Mouse (Mus musculus) ES-Bruce4 (cell line): ENCODE data around the gene Cadm2. TPM values are rescaled to one million over a fixed set of nuclear protein-coding genes. Genes with fewer than 3 reads are reported as not detected.

Source experiments
- H3K27ac ChIP-seq: 2 replicates; pipeline ENCODE4 v1.5.1; 2012; ENCODE audit warnings: low read length, inconsistent platforms; ENCODE audit not compliant: insufficient read depth
- H3K27me3 ChIP-seq: 2 replicates; pipeline ENCODE4 v1.6.1; 2012; ENCODE audit warnings: mild to moderate bottlenecking, low read length, inconsistent platforms; ENCODE audit not compliant: control insufficient read depth, poor library complexity, insufficient read depth, severe bottlenecking
- H3K36me3 ChIP-seq: 2 replicates; pipeline ENCODE4 v1.6.1; 2012; ENCODE audit warnings: inconsistent platforms, mild to moderate bottlenecking, low read length, moderate library complexity; ENCODE audit not compliant: control insufficient read depth, poor library complexity, insufficient read depth, severe bottlenecking
- H3K4me1 ChIP-seq: one replicate; pipeline ENCODE4 v1.8.1; 2011; ENCODE audit warnings: low read length; ENCODE audit not compliant: control insufficient read depth, insufficient read depth
- H3K4me3 ChIP-seq: 2 replicates; pipeline ENCODE4 v1.5.1; 2011; ENCODE audit warnings: low read depth, mild to moderate bottlenecking, low read length
- H3K9ac ChIP-seq: 2 replicates; pipeline ENCODE4 v1.6.1; 2012; ENCODE audit warnings: low read depth, mild to moderate bottlenecking, inconsistent platforms; ENCODE audit not compliant: poor library complexity, severe bottlenecking
- H3K9me3 ChIP-seq: replicated peaks from 2 replicates; pipeline ENCODE4 v1.6.1; 2012; ENCODE audit warnings: mild to moderate bottlenecking, low read length, inconsistent platforms; ENCODE audit not compliant: control insufficient read depth, poor library complexity, insufficient read depth, severe bottlenecking
- CTCF ChIP-seq: IDR thresholded peaks from one replicate; pipeline ENCODE4 v1.8.1; 2011; ENCODE audit warnings: low read depth, low read length
- EP300 ChIP-seq: IDR thresholded peaks from 2 replicates; pipeline ENCODE4 v1.6.1; 2011; ENCODE audit warnings: low read depth, low read length; ENCODE audit not compliant: insufficient read depth
- POLR2A ChIP-seq: IDR thresholded peaks from one replicate; pipeline ENCODE4 v1.8.1; 2011; ENCODE audit warnings: low read length; ENCODE audit not compliant: insufficient read depth
- polyA plus RNA-seq: library from polyadenylated mRNA; stranded (reverse); fragments of >200 nt; gene quantifications from 2 replicates; pipeline ENCODE4 v1.2.4, GENCODE M21; 2011; ENCODE audit warnings: low read depth; ENCODE audit not compliant: missing spikeins, insufficient read depth, insufficient read length

Cadm2 gene
- polyA plus RNA-seq, 1 experiment: 1.6 TPM

- no peak for TF ChIP-seq POLR2A
- H3K36me3 ChIP-seq: no peaks in the 10 kb centered on the region
- H3K27ac ChIP-seq: no peak overlapping the region
- H3K9ac ChIP-seq: no peak overlapping the region
- no peaks in the 10 kb centered on the region for H3K4me1 ChIP-seq
- H3K4me3 ChIP-seq: no peak overlapping the region
- H3K27me3 ChIP-seq: no peaks in the 10 kb centered on the region
- no peaks in the 10 kb centered on the region for H3K9me3 ChIP-seq
These were observed 498.9 kb downstream of the Cadm2 start for GRCm38 (mm10) chr16:67121781-67122180.

DNA sequence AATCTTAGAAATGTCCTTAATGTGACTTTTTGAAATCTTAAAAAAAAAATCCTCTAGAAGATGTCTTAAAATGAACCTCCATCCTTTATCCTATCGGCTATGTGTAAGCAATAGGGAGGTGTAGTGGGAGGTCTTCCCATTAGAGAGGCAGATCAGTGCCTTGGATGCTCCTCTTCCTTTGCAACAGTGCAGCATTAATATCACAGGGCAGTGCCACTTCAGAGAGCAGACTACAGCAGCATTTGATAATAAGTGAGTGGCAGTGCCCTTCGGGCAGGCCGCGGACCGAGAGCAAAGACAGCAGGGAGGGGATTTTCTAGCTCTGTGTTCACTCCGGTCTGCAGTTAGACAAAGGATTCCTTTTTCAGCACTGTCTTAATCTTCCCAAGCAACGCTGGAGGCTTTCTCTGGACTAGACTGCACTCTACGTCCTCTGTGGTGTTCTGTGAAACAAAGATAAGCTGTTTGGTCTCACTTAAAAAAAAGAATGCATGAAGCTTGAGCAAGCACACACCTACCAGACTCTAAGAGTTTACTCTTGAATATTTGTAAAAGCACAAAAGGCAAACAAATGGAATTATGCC lies 514.1 kb downstream of the Cadm2 start:
- Histone ChIP-seq H3K4me1 (no peaks in the 10 kb centered on the region), H3K36me3 (no peaks in the 10 kb centered on the region), H3K4me3 (no peak overlapping the region), H3K9ac (no peak overlapping the region), H3K9me3 (no peaks in the 10 kb centered on the region), H3K27me3 (no peaks in the 10 kb centered on the region), H3K27ac (no peak overlapping the region)
- TF ChIP-seq EP300 (no peak), POLR2A (no peak), CTCF (no peak)

DNA sequence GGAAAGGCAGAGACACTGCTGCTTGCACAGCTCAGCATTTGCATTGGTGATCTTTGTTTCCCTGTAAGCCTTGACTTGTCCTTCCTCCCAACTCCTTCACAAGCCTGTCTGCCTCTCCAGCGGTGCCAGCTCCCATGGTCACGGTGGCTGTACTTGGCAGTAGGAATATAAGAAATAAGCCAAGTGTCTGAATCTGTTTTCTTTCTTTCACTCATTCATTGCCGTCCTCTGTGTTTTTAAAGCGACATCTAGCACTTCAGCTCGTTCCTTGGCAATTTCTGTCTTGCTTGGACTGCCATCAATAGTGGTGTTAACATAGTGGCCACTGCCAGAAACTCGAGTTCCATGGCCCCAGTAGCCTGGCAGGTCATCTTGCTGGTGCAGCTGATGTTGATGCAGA lies 524.0 kb downstream of the Cadm2 start:
- H3K27ac ChIP-seq: no peak overlapping the region
- no peak overlapping the region for H3K4me3 ChIP-seq
- no peak for TF ChIP-seq CTCF
- no peak for TF ChIP-seq EP300
- TF ChIP-seq POLR2A: no peak
- H3K36me3 ChIP-seq: no peaks in the 10 kb centered on the region
- no peak overlapping the region for H3K9ac ChIP-seq
- no peaks in the 10 kb centered on the region for H3K27me3 ChIP-seq
- no peaks in the 10 kb centered on the region for H3K9me3 ChIP-seq
- no peaks in the 10 kb centered on the region for H3K4me1 ChIP-seq

GRCm38 (mm10) chr16:67095916-67096315 lies 524.8 kb downstream of the Cadm2 start:
- no peaks in the 10 kb centered on the region for H3K36me3 ChIP-seq
- no peaks in the 10 kb centered on the region for H3K27me3 ChIP-seq
- H3K4me1 ChIP-seq: no peaks in the 10 kb centered on the region
- no peaks in the 10 kb centered on the region for H3K9me3 ChIP-seq
- H3K27ac ChIP-seq: no peak overlapping the region
- H3K9ac ChIP-seq: no peak overlapping the region
- H3K4me3 ChIP-seq: no peak overlapping the region
- TF ChIP-seq EP300 (no peak), POLR2A (no peak), CTCF (no peak)

DNA sequence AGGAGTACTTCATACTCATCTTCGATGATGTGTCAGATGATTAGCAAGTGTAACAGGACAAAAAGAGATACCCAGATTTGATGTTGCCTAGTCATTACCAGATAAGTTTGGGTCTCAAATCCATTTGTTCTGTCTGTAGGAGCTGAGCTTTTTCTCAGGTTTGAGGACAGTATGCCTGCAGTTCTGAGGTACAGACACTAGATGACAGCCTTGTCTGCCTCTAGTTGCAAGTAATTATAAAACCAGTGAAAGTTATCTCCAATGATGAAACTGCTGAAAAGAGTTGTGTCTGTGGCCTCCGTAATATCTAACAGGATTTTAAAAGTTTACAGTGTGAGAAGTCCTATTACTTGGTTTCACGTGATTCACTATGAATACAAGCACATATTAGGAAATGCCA lies 531.0 kb downstream of the Cadm2 start:
- Histone ChIP-seq H3K9ac (no peak overlapping the region), H3K9me3 (no peaks in the 10 kb centered on the region), H3K27ac (no peak overlapping the region), H3K4me1 (no peaks in the 10 kb centered on the region), H3K36me3 (no peaks in the 10 kb centered on the region), H3K4me3 (no peak overlapping the region), H3K27me3 (no peaks in the 10 kb centered on the region)
- TF ChIP-seq EP300: no peak
- no peak for TF ChIP-seq CTCF
- no peak for TF ChIP-seq POLR2A

- TF ChIP-seq CTCF (no peak), POLR2A (no peak), EP300 (no peak)
- Histone ChIP-seq H3K9ac (no peak overlapping the region), H3K9me3 (no peaks in the 10 kb centered on the region), H3K27ac (no peak overlapping the region), H3K36me3 (no peaks in the 10 kb centered on the region), H3K4me1 (no peaks in the 10 kb centered on the region), H3K4me3 (no peak overlapping the region), H3K27me3 (no peaks in the 10 kb centered on the region)
These were observed 541.4 kb downstream of the Cadm2 start for GRCm38 (mm10) chr16:67079318-67079717.
